Mouse (Mus musculus) stomach, embryonic 15.5 days (tissue): ENCODE results near the gene Nwd1. TPM values are rescaled to one million over a fixed set of nuclear protein-coding genes. Genes with fewer than 3 reads are reported as not detected.

Experiments used
- microRNA-seq: library from miRNA; unstranded; fragments of <30 nt; microRNA quantifications from one replicate; pipeline ENCODE4, GENCODE M21; 2016
- polyA plus RNA-seq: library from polyadenylated mRNA; unstranded; fragments of >200 nt; fragmentation: Nextera tagmentation; extraction: Ambion mirVana; gene quantifications from 2 replicates; pipeline ENCODE4 v1.2.1, GENCODE M21; 2015

Gene Nwd1
- polyA plus RNA-seq, 1 experiment from 2014 or later, result 0.14 TPM

Small RNA genes lying within 50 kb of the gene (microRNA-seq; reads per million reads assigned to microRNA genes)
- not detected for gene Gm26237

Other genes with a start within 250 kb of the Nwd1 start
- 45.1 and 48.3 TPM in 2 replicates for gene Eps15l1, start 225.3 kb upstream of the Nwd1 start, polyA plus RNA-seq
- gene Calr3, start 202.8 kb upstream of the Nwd1 start, polyA plus RNA-seq, result 2.6 and 3.3 TPM in 2 replicates
- gene 1700030K09Rik, start 202.8 kb upstream of the Nwd1 start, polyA plus RNA-seq, result 13.3 and 14.5 TPM in 2 replicates
- 45.1 and 52.1 TPM in 2 replicates for gene Cherp, start 171.5 kb upstream of the Nwd1 start, polyA plus RNA-seq
- gene Slc35e1, start 154.1 kb upstream of the Nwd1 start, polyA plus RNA-seq, result 21.1 and 24.2 TPM in 2 replicates
- 14.4 and 15.6 TPM in 2 replicates for gene Med26, start 98.4 kb upstream of the Nwd1 start, polyA plus RNA-seq
- gene Smim7, start 75.6 kb upstream of the Nwd1 start, polyA plus RNA-seq, result 120 and 122 TPM in 2 replicates
- gene Tmem38a, start 74.7 kb upstream of the Nwd1 start, polyA plus RNA-seq, result 18.8 and 19.2 TPM in 2 replicates
- 143 and 148 TPM in 2 replicates for gene Sin3b, start 76.6 kb downstream of the Nwd1 start, polyA plus RNA-seq
- 2.8 and 3.2 TPM in 2 replicates for gene F2rl3, start 115.2 kb downstream of the Nwd1 start, polyA plus RNA-seq